In the genomic region with DNA sequence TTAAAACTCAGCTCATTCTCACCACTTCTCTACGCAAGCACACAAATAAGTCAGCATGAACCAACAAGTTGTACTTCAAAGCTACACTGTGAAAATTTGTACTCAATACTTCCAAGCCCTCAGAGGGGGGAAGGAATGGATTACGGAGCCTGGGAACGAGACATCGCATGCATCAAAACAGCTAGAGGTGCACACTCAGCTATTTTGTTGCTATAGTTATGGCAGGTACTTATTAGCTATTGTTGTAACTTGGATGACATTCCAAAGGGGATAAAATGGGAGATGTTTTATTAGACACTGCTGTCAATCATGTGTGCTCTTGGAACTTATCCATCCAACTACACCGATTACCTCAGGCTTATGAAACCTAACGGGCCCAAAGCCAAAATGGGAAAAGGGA, we compare ENCODE assay signal across 22 mouse cellular contexts.
DNase-seq lines count a peak whose midpoint lies in the region; ATAC-seq and TF ChIP-seq lines count a peak whose summit lies in the region.
"Had no signal": no experiment of that assay in that cellular context is flagged by ENCODE, and none has a peak within 500 bp of the region (broad histone marks: within the 10 kb centered on the region; RNA-seq: fewer than 3 reads in every experiment).

No protein-coding gene starts in this region.

- H3K27ac ChIP-seq in liver, adult 2 months (replicated peaks; ENCODE audit: insufficient read depth, low read depth, low read length), result no peak overlapping the region
- no peak overlapping the region for H3K27ac ChIP-seq in liver, embryonic 11.5 days (ENCODE audit: low read depth, low read length)
- H3K27ac ChIP-seq: forebrain, embryonic 13.5 days; heart, adult 2 months; hindbrain, embryonic 10.5 days; hindbrain, embryonic 15.5 days had no signal

- H3K4me2 ChIP-seq in liver, embryonic 11.5 days, result no peak overlapping the region
- H3K4me2 ChIP-seq: forebrain, embryonic 13.5 days; heart, embryonic 11.5 days; hindbrain, embryonic 15.5 days had no signal

- H3K4me3 ChIP-seq in liver, adult 2 months (ENCODE audit: insufficient read depth, low read depth, low read length), result no peak overlapping the region
- no peak overlapping the region for H3K4me3 ChIP-seq in liver, embryonic 11.5 days (ENCODE audit: low read depth, low read length)
- H3K4me3 ChIP-seq: forebrain, embryonic 13.5 days; heart, adult 2 months; hindbrain, embryonic 10.5 days; hindbrain, embryonic 15.5 days had no signal

- DNase-seq in heart, adult 11 months, result peak; percentile 78
- no peak for DNase-seq in heart, postnatal 36 days
- peak; percentile 11 for DNase-seq in liver, adult 2 months (ENCODE audit: extremely low read depth, low read depth, low spot score)
- no peak for DNase-seq in liver, embryonic 11.5 days (ENCODE audit: low spot score)
- peak; percentile 11 for DNase-seq in brain, embryonic 14.5 days (ENCODE audit: low read depth)
- DNase-seq in skeletal muscle tissue, adult 2 months (ENCODE audit: low read depth, low spot score), result peak; percentile 12
- no peak for DNase-seq in thymus, postnatal 4 days
- DNase-seq: adrenal gland, adult 8-10 months; adrenal gland, postnatal 36 days; cerebellum, adult 11-12 months; cerebellum, adult 9-11 months; cerebellum, postnatal 36 days; gastrocnemius, postnatal 36 days; heart, adult 2 months; heart, postnatal 10 days; kidney, adult 2 months had no signal

- H3K36me3 ChIP-seq in liver, adult 2 months (ENCODE audit: control insufficient read depth, insufficient read depth, low read length), result no peaks in the 10 kb centered on the region
- no peaks in the 10 kb centered on the region for H3K36me3 ChIP-seq in liver, embryonic 11.5 days (ENCODE audit: control insufficient read depth, insufficient read depth, low read length)
- H3K36me3 ChIP-seq: hindbrain, embryonic 15.5 days had no signal

- WGBS in liver, adult 2 months, result 70% methylated on average over 6 of the region's 6 CpGs
- 87% methylated on average over 6 of the region's 6 CpGs for WGBS in liver, embryonic 11.5 days

- H3K4me1 ChIP-seq in liver, adult 2 months (ENCODE audit: control insufficient read depth, insufficient read depth, low read length), result no peaks in the 10 kb centered on the region
- no peaks in the 10 kb centered on the region for H3K4me1 ChIP-seq in liver, embryonic 11.5 days (replicated peaks; ENCODE audit: control insufficient read depth, insufficient read depth, low read length)
- H3K4me1 ChIP-seq: hindbrain, embryonic 10.5 days; hindbrain, embryonic 15.5 days had no signal

- intact Hi-C loops in heart, postnatal 36 days (cut with DNase I), result no loop called here

- ATAC-seq in liver, embryonic 11.5 days (replicated peaks; ENCODE audit: low FRiP score), result no peak
- ATAC-seq: forebrain, embryonic 13.5 days; intestine, embryonic 16.5 days had no signal

- no peaks in the 10 kb centered on the region; the same call in 1 of the 2 replicates for H3K79me2 ChIP-seq in liver, adult 2 months (ENCODE audit: control insufficient read depth, insufficient read depth, low read length)

- no peak overlapping the region for H3K9ac ChIP-seq in liver, adult 2 months (ENCODE audit: low read depth, low read length)
- H3K9ac ChIP-seq in liver, embryonic 11.5 days (ENCODE audit: low read depth, low read length), result no peak overlapping the region
- H3K9ac ChIP-seq: forebrain, embryonic 13.5 days; hindbrain, embryonic 15.5 days had no signal

- no peaks in the 10 kb centered on the region for H3K27me3 ChIP-seq in liver, adult 2 months (ENCODE audit: control insufficient read depth, insufficient read depth, low read length)
- H3K27me3 ChIP-seq in liver, embryonic 11.5 days (replicated peaks; ENCODE audit: control insufficient read depth, insufficient read depth, low read length), result no peaks in the 10 kb centered on the region
- H3K27me3 ChIP-seq: CH12.LX; forebrain, embryonic 13.5 days; hindbrain, embryonic 15.5 days had no signal

- TF ChIP-seq CTCF in liver, adult 2 months (IDR thresholded peaks at IDR 0.05; ENCODE audit: low read depth, low read length), result no peak
- no peak for TF ChIP-seq CTCF in brain, embryonic 14.5 days (IDR thresholded peaks at IDR 0.05; ENCODE audit: borderline replicate concordance, extremely low read depth, insufficient read depth, insufficient read length)

- TF ChIP-seq POLR2A in liver, adult 2 months (IDR thresholded peaks at IDR 0.05; ENCODE audit: extremely low read depth, insufficient read depth, low read length), result no peak
- TF ChIP-seq POLR2A in brain, embryonic 14.5 days (IDR thresholded peaks at IDR 0.05; ENCODE audit: borderline replicate concordance, extremely low read depth, insufficient read depth, insufficient read length, poor library complexity, severe bottlenecking), result no peak

- no peaks in the 10 kb centered on the region for H3K9me3 ChIP-seq in liver, embryonic 11.5 days (ENCODE audit: control insufficient read depth, low read length)
- H3K9me3 ChIP-seq: forebrain, embryonic 13.5 days; hindbrain, embryonic 10.5 days; hindbrain, embryonic 15.5 days had no signal

Comparison
In these comparisons a context has a peak if more than half of its experiments do, and no peak if none do; other contexts are left out.
1. DNase-seq: peak in heart, adult 11 months (single experiment), liver, adult 2 months (single experiment), brain, embryonic 14.5 days (single experiment) and skeletal muscle tissue, adult 2 months (single experiment); none in heart, postnatal 36 days (0 of 2), liver, embryonic 11.5 days (single experiment) and thymus, postnatal 4 days (single experiment).